Mouse (Mus musculus): ENCODE data around the gene Pde11a. TPM values are rescaled to one million over a fixed set of nuclear protein-coding genes. Genes with fewer than 3 reads are reported as not detected.

The Pde11a gene
- polyA plus RNA-seq (2014; fragmentation: Illumina TruSeq; extraction: RNeasy Lipid Tissue Mini Kit (QIAGEN cat#74804); ENCODE audit: insufficient read depth, low read depth, low replicate concordance): not detected

DNA sequence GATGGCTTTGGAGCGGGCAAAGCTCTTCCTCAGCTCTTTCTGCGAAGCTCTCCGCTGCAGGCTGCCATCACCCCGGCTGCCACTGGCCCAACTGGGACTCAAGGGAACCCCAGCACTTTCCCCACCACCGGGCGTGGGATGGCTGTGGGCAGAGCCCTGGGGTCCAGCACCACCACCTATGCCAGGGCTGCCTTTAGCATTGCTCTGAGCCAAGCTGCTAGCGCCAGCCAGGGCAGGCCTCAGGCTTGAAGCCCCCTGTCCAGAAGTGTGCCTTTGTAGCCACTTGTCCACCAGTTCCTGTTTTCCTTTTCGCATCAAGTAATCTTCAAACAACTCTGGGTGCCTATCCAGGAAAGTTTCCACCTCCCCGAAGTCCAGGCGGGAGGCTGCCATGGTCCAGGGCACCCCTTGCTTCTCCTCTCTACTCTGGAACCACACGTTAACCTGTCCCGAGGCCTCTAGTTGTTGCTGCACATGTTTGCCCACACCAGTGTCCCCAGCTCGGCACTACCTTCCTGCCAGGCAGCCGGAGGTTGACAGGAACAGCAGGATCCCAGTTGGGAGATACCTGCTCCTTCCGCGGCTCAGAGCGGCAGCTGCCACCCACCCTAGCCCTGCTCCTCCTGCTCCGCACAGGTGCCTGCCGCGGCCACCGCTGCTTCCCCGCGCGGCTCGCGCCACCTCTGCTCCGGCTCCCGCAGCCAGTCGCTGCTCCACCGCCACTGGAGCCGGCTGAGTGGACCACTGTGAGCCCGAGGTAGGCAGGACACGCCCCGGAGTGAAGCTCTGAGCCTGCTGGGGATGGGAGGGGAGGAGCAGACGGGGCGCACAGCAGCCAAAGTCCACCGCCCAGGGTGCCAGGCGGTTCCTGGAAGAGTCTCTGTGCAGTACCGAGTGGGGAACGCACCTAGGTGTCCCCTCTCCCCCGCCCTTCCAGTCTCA lies at the start of gene Pde11a:
Gene Pde11a, minus strand, starts transcription at position 560 of the 942 bp plus-strand sequence.

DNA sequence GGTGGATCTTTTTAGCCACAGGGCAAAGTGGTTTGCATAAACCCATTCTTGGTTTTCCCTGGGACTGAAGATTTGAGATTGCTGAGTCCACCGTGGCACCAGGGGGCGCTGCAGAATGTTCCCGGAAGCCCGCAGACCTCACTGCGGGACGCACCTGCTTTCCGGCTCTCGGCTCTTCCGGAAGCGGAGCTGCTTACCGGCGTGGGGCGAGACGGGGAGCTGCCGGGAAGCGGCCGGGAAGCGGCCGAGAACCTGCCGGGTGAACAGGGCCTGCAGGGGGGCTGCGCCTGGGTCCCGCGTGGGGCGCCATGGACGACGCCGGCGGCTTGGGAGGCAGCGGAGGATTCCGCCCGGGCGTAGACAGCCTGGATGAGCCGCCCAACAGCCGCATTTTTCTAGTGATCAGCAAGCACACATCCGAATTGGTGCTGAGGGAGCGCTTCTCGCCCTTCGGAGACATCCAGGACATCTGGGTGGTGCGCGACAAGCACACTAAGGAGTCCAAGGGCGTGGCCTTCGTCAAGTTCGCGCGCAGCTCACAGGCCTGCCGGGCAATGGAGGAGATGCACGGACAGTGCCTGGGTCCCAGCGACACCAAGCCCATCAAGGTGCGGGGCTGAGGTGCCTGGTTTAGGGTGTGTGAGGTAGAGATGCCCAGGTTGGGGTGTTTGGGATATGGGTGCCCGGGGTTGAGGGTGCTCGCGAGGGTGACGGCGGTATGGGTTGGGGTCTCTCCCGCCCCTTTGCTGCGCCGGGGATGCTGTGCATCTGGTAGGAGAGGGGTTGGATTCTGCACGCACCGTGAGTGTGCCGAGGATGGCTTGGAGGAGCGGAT lies 31.5 kb upstream of the Pde11a start, which contains the start of gene Rbm45:
Gene Rbm45, plus strand, starts transcription at position 164 of the 835 bp plus-strand sequence.

DNA sequence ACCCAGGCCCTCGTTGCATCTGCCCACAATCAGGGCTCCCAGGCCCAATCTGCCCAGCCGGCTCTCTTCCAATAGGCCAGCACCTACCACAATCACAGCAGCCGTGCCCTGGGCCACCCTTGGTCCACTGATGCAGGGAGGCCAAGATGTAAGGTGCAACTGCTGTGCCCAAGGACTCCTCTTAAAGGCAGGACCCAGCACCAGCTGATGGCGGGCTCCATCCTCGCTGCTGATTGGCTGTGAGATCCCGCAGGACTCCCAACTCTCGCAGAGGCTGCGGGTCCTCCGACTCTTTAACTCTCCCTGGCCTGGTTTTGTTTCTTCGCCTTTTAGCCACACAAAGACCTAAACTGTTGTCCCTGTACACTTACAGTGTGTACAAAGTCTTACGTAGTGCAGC lies 21.7 kb upstream of the Pde11a start, which contains the start of gene Cyct:
Gene Cyct, minus strand, starts transcription at position 225 of the 400 bp plus-strand sequence.

DNA sequence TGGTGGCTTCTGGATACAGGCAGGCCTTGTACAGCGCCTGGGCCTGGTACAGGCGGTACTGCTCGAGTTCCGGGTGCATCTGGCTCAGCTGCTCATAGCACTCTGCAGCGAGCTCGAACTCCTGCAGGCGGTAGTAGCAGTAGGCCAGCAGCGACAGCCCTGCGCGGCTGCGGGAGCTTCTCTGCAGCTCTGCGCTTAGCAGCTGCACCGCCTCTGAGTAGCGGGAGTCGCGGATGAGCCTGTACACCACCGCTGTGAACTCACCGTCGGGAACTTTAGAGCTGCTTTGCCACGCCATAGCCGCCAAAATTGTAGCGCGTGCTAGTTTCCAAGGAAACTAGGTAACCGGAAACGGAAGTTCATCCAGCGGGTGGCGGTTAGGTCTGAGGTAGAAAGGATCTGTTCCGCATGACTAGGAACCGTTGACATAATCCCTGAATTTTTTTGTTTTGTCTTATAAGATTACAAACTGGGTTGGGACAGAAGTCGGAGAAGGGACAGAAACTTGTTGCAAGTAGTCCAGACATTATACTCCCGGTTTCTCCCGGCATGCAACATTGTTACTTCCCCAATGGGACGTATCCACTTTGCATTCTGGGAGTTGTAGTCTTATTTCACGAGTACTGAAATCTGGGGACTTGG lies 357.0 kb downstream of the Pde11a start, which contains the start of gene Ttc30a1:
Gene Ttc30a1, minus strand, starts transcription at position 528 of the 642 bp plus-strand sequence.

DNA sequence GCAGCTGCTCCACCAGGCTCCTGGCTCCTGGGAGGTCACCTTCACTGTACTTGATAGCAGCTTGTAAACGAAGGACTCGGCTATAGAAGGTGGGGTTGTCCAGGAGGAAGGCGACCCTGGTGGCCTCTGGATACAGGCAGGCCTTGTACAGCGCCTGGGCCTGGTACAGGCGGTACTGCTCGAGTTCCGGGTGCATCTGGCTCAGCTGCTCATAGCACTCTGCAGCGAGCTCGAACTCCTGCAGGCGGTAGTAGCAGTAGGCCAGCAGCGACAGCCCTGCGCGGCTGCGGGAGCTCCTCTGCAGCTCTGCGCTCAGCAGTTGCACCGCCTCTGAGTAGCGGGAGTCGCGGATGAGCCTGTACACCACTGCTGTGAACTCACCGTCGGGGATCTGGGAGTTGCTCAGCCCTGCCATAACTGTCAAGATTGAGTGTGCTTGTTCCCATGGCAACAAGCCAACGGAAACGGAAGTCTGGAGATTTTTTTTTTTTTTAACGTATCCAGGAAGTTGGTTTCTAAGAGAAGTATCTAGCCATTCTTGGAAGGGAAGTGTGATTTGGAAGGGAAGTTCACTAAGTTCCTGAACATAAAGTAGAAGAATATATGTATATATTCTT lies 360.7 kb downstream of the Pde11a start, which contains the start of gene Ttc30a2:
Gene Ttc30a2, minus strand, starts transcription at position 419 of the 617 bp plus-strand sequence.

Other genes with a start within 250 kb of the Pde11a start
- gene Cyct, start 21.7 kb upstream of the Pde11a start, polyA plus RNA-seq (2014; fragmentation: Illumina TruSeq; extraction: RNeasy Lipid Tissue Mini Kit (QIAGEN cat#74804); ENCODE audit: insufficient read depth, low read depth, low replicate concordance): not detected
- 15.9 TPM for gene Rbm45, start 31.2 kb upstream of the Pde11a start, polyA plus RNA-seq (2014; fragmentation: Illumina TruSeq; extraction: RNeasy Lipid Tissue Mini Kit (QIAGEN cat#74804); ENCODE audit: insufficient read depth, low read depth, low replicate concordance)
- gene Osbpl6, start 67.7 kb upstream of the Pde11a start, polyA plus RNA-seq (2014; fragmentation: Illumina TruSeq; extraction: RNeasy Lipid Tissue Mini Kit (QIAGEN cat#74804); ENCODE audit: insufficient read depth, low read depth, low replicate concordance): 13.1 TPM

Measured in lung, adult 10 weeks (tissue).